12 mouse cellular contexts compared by ENCODE assay signal in genomic region chr4:154980110-154980509, GRCm38 (mm10). TPM values are rescaled to one million over a fixed set of nuclear protein-coding genes. Genes with fewer than 3 reads are reported as not detected.
DNase-seq lines count a peak whose midpoint lies in the region; ATAC-seq and TF ChIP-seq lines count a peak whose summit lies in the region.
"Had no signal": no experiment of that assay in that cellular context is flagged by ENCODE, and none has a peak within 500 bp of the region (broad histone marks: within the 10 kb centered on the region; RNA-seq: fewer than 3 reads in every experiment).

No protein-coding gene starts in this region.

- TF ChIP-seq POLR2A in bone marrow, adult 2 months (IDR thresholded peaks at IDR 0.05; ENCODE audit: borderline replicate concordance, control insufficient read depth, low read depth, low read length), result no peak

- no peaks in the 10 kb centered on the region; a peak in 1 of 4 replicates for H3K4me1 ChIP-seq in liver, embryonic 14.5 days (replicated peaks; ENCODE audit: control insufficient read depth in 2 of 2, insufficient read depth in 2 of 2, low read length in 1 of 2)
- peaks cover 17% of the 10 kb centered on the region for H3K4me1 ChIP-seq in liver, embryonic 11.5 days (replicated peaks; ENCODE audit: control insufficient read depth, insufficient read depth, low read length)
- no peaks in the 10 kb centered on the region for H3K4me1 ChIP-seq in bone marrow, adult 2 months (ENCODE audit: control insufficient read depth, insufficient read depth, low read length)

- H3K9ac ChIP-seq in liver, embryonic 14.5 days (replicated peaks), result no peak overlapping the region
- no peak overlapping the region for H3K9ac ChIP-seq in liver, embryonic 11.5 days (ENCODE audit: low read depth, low read length)
- H3K9ac ChIP-seq: forebrain, embryonic 15.5 days; hindbrain, embryonic 13.5 days had no signal

- TF ChIP-seq CTCF in liver, embryonic 14.5 days (IDR thresholded peaks at IDR 0.05; ENCODE audit: low read depth), result peak; percentile 72
- TF ChIP-seq CTCF in bone marrow, adult 2 months (IDR thresholded peaks at IDR 0.05; ENCODE audit: control insufficient read depth, insufficient read depth, low read length), result peak; percentile 29; the same call in 1 of the 2 replicates

- H3K27me3 ChIP-seq in liver, embryonic 14.5 days (ENCODE audit: control insufficient read depth, insufficient read depth, low read length), result no peaks in the 10 kb centered on the region
- H3K27me3 ChIP-seq in liver, embryonic 11.5 days (replicated peaks; ENCODE audit: control insufficient read depth, insufficient read depth, low read length), result no peaks in the 10 kb centered on the region; the same call in 1 of the 2 replicates

- H3K9me3 ChIP-seq in liver, embryonic 14.5 days (ENCODE audit: control insufficient read depth, low read length), result no peaks in the 10 kb centered on the region
- H3K9me3 ChIP-seq in liver, embryonic 11.5 days (ENCODE audit: control insufficient read depth, low read length), result no peaks in the 10 kb centered on the region
- H3K9me3 ChIP-seq: forebrain, embryonic 15.5 days; hindbrain, embryonic 13.5 days had no signal

- DNase-seq in liver, embryonic 14.5 days (ENCODE audit: low read depth in 3 of 3, low spot score in 3 of 3), result no peak
- DNase-seq in liver, embryonic 11.5 days (ENCODE audit: low spot score), result no peak
- peak; percentile 24 for DNase-seq in 3T3-L1 (ENCODE audit: low read depth, low spot score)
- peak; percentile 35 for DNase-seq in CD4-positive helper T cell, adult 2 months (ENCODE audit: low read depth, low spot score)
- DNase-seq in ovary, postnatal 36 days (ENCODE audit: low spot score), result no peak
- DNase-seq in embryo, embryonic 11 days, result no peak
- DNase-seq in layer of hippocampus, adult 11-12 months (ENCODE audit: low spot score), result no peak
- DNase-seq: kidney, postnatal 36 days; thymus, postnatal 25 days had no signal

- H3K4me3 ChIP-seq in liver, embryonic 14.5 days (ENCODE audit: insufficient read depth in 1 of 2, low read depth in 2 of 2, low read length in 2 of 2), result no peak overlapping the region
- no peak overlapping the region for H3K4me3 ChIP-seq in liver, embryonic 11.5 days (ENCODE audit: low read depth, low read length)
- H3K4me3 ChIP-seq in bone marrow, adult 2 months (replicated peaks; ENCODE audit: control insufficient read depth, low read depth, low read length), result no peak overlapping the region
- H3K4me3 ChIP-seq: forebrain, embryonic 15.5 days; hindbrain, embryonic 13.5 days had no signal

- no peak overlapping the region for H3K4me2 ChIP-seq in liver, embryonic 14.5 days (ENCODE audit: low read depth)
- H3K4me2 ChIP-seq in liver, embryonic 11.5 days, result no peak overlapping the region
- H3K4me2 ChIP-seq: forebrain, embryonic 15.5 days; hindbrain, embryonic 13.5 days had no signal

- no peak for ATAC-seq in liver, embryonic 14.5 days (ENCODE audit: insufficient read depth)
- ATAC-seq in liver, embryonic 11.5 days (replicated peaks; ENCODE audit: low FRiP score), result no peak
- ATAC-seq: forebrain, embryonic 15.5 days had no signal

- no peak overlapping the region for H3K27ac ChIP-seq in liver, embryonic 14.5 days
- no peak overlapping the region for H3K27ac ChIP-seq in liver, embryonic 11.5 days (ENCODE audit: low read depth, low read length)
- H3K27ac ChIP-seq in bone marrow, adult 2 months (ENCODE audit: control insufficient read depth, insufficient read depth, low read depth, low read length, poor library complexity), result no peak overlapping the region
- H3K27ac ChIP-seq: forebrain, embryonic 15.5 days; hindbrain, embryonic 13.5 days had no signal

- H3K36me3 ChIP-seq in liver, embryonic 14.5 days (replicated peaks; ENCODE audit: control insufficient read depth, insufficient read depth, low read depth), result peaks cover 58% of the 10 kb centered on the region
- H3K36me3 ChIP-seq in liver, embryonic 11.5 days (ENCODE audit: control insufficient read depth, insufficient read depth, low read length), result peaks cover 51% of the 10 kb centered on the region

- no peak for TF ChIP-seq EP300 in liver, embryonic 14.5 days (IDR thresholded peaks at IDR 0.05; ENCODE audit: low read depth)

- 91% methylated on average over 4 of the region's 4 CpGs for WGBS in liver, embryonic 14.5 days (ENCODE audit: insufficient replicate concordance)
- 92% methylated on average over 4 of the region's 4 CpGs for WGBS in liver, embryonic 11.5 days
- WGBS in bone marrow, adult 2 months, result 95% methylated on average over 4 of the region's 4 CpGs

RNA-seq across cellular contexts. Expression of gene Pank4, which starts 16.2 kb away (rescaled TPM):
- 27.9 and 32.5 TPM in 2 replicates for polyA plus RNA-seq in liver, embryonic 14.5 days (2012; rRNA removed)
- polyA plus RNA-seq in liver, embryonic 14.5 days (2014; fragmentation: Nextera tagmentation; extraction: Ambion mirVana), result 19.5 and 21.6 TPM in 2 replicates
- polyA plus RNA-seq in liver, embryonic 11.5 days (2014; fragmentation: Nextera tagmentation; extraction: Ambion mirVana), result 44.2 and 47.2 TPM in 2 replicates
- 29.7 and 30.3 TPM in 2 replicates for polyA plus RNA-seq in bone marrow, adult 2 months (2011; ENCODE audit: insufficient read depth, insufficient read length, low replicate concordance, missing spikeins)

RNA-seq across cellular contexts. Expression of gene Hes5, which starts 19.4 kb away (rescaled TPM):
- 0.04 and 0.16 TPM in 2 replicates for polyA plus RNA-seq in liver, embryonic 14.5 days (2012; rRNA removed)
- polyA plus RNA-seq in liver, embryonic 14.5 days (2014; fragmentation: Nextera tagmentation; extraction: Ambion mirVana), result not detected in 2 replicates
- 0.63 TPM in 1 of 2 replicates, not detected in the other for polyA plus RNA-seq in liver, embryonic 11.5 days (2014; fragmentation: Nextera tagmentation; extraction: Ambion mirVana)
- not detected in 2 replicates for polyA plus RNA-seq in bone marrow, adult 2 months (2011; ENCODE audit: insufficient read depth, insufficient read length, low replicate concordance, missing spikeins)

RNA-seq across cellular contexts. Expression of gene Tnfrsf14, which starts 51.7 kb away (rescaled TPM):
- 122 and 308 TPM in 2 replicates for polyA plus RNA-seq in liver, embryonic 14.5 days (2012; rRNA removed)
- polyA plus RNA-seq in liver, embryonic 14.5 days (2014; fragmentation: Nextera tagmentation; extraction: Ambion mirVana), result 37.0 and 38.7 TPM in 2 replicates
- polyA plus RNA-seq in liver, embryonic 11.5 days (2014; fragmentation: Nextera tagmentation; extraction: Ambion mirVana), result 23.1 and 24.4 TPM in 2 replicates
- polyA plus RNA-seq in bone marrow, adult 2 months (2011; ENCODE audit: insufficient read depth, insufficient read length, low replicate concordance, missing spikeins), result 155 and 183 TPM in 2 replicates
- polyA plus RNA-seq: forebrain, embryonic 15.5 days had no signal

Comparison
In these comparisons a context has a peak if more than half of its experiments do, and no peak if none do; other contexts are left out.
1. DNase-seq: peak in 3T3-L1 (single experiment) and CD4-positive helper T cell, adult 2 months (single experiment); none in liver, embryonic 14.5 days (0 of 3), liver, embryonic 11.5 days (single experiment), ovary, postnatal 36 days (single experiment), embryo, embryonic 11 days (single experiment) and layer of hippocampus, adult 11-12 months (single experiment).